Mouse (Mus musculus): Measurements from ENCODE around the gene Krtap9-3.

DNA sequence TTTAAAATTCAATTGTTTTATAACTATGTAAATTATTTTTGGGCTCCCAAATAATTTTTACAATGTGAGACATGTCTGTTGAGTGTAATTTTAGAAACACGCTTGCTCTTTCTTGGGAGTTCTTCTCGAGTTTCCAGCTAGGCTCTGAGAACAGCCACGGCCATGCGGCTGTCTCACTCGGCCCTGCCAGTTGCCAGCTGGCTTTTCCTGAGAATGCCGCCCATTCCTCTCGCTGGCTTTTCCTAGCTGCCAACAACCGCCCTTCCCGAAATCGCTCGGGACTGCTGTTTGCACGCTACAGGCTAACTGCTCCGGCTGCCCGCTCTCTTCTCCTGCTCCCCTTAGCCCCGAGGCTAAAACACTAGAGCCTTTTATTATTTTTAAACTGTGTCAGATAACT lies 48.5 kb upstream of the Krtap9-3 start:
- TF ChIP-seq GATA1 (IDR thresholded peaks at IDR 0.05; ENCODE audit: low read length) (no peak), TAL1 (IDR thresholded peaks at IDR 0.05; ENCODE audit: low read length) (no peak)
